In the genomic region with DNA sequence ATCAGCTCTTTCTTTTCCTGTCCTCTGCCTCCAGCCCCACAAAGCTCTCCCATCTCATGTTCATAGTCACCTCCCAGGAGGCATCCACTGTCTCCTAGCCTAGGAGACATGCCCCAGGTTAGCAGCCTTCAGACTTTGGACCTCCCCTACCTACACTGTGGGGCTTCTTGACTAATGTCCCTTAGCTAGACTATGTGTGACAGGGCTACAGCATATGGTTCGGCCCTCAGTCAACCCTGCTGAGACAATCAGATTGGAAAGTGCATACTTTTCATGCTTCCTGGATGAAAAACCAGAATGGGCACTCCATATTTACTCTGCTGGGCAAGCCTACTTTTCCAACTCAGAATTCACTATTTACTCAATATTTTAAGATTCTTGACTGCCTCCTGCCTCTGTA, we compare ENCODE assay signal across 25 mouse cellular contexts.
"Had no signal": no experiment of that assay in that cellular context is flagged by ENCODE, and none has a peak within 500 bp of the region (broad histone marks: within the 10 kb centered on the region; RNA-seq: fewer than 3 reads in every experiment).

No protein-coding gene starts in this region.

- DNase-seq: forebrain, postnatal 0 days; gastrocnemius, postnatal 10 days; gastrocnemius, postnatal 25 days; heart, adult 11 months; heart, adult 2 months; heart, postnatal 10 days; heart, postnatal 4 days; kidney, adult 11 months; kidney, adult 2 months; kidney, adult 9 months; kidney, postnatal 14 days; kidney, postnatal 36 days; layer of hippocampus, adult 9-11 months; layer of hippocampus, postnatal 36 days; left cerebral cortex, postnatal 4 days had no signal

- H3K9me3 ChIP-seq: heart, embryonic 12.5 days; hindbrain, embryonic 10.5 days; hindbrain, embryonic 12.5 days; kidney, embryonic 15.5 days; limb, embryonic 13.5 days; limb, embryonic 15.5 days had no signal

- H3K4me1 ChIP-seq: hindbrain, embryonic 10.5 days; hindbrain, embryonic 12.5 days; limb, embryonic 13.5 days; limb, embryonic 15.5 days had no signal

- ATAC-seq: forebrain, postnatal 0 days; hindbrain, postnatal 0 days; intestine, embryonic 16.5 days had no signal

- H3K27me3 ChIP-seq: hindbrain, embryonic 12.5 days; kidney, embryonic 15.5 days; limb, embryonic 13.5 days; limb, embryonic 15.5 days had no signal

- H3K4me3 ChIP-seq: heart, adult 2 months; heart, embryonic 12.5 days; hindbrain, embryonic 10.5 days; hindbrain, embryonic 12.5 days; kidney, embryonic 15.5 days; limb, embryonic 13.5 days; limb, embryonic 15.5 days had no signal

- H3K9ac ChIP-seq: forebrain, postnatal 0 days; heart, embryonic 12.5 days; hindbrain, embryonic 12.5 days; hindbrain, embryonic 14.5 days; kidney, embryonic 15.5 days; limb, embryonic 13.5 days; limb, embryonic 15.5 days had no signal

- H3K4me2 ChIP-seq: heart, embryonic 12.5 days; hindbrain, embryonic 12.5 days; hindbrain, embryonic 14.5 days; kidney, embryonic 15.5 days; limb, embryonic 13.5 days; limb, embryonic 15.5 days had no signal

- H3K27ac ChIP-seq: heart, adult 2 months; hindbrain, embryonic 10.5 days; hindbrain, embryonic 12.5 days; hindbrain, embryonic 14.5 days; hindbrain, postnatal 0 days; kidney, embryonic 15.5 days; kidney, postnatal 0 days; limb, embryonic 13.5 days; limb, embryonic 15.5 days had no signal

- H3K36me3 ChIP-seq: heart, embryonic 12.5 days; hindbrain, embryonic 10.5 days; hindbrain, embryonic 12.5 days; kidney, embryonic 15.5 days; limb, embryonic 13.5 days; limb, embryonic 15.5 days had no signal
